Mouse (Mus musculus): ENCODE data around the gene Sec31b. TPM values are rescaled to one million over a fixed set of nuclear protein-coding genes. Genes with fewer than 3 reads are reported as not detected.

Sec31b gene
- polyA plus RNA-seq, 1 experiment from 2014 or later = 0.38 TPM

DNA sequence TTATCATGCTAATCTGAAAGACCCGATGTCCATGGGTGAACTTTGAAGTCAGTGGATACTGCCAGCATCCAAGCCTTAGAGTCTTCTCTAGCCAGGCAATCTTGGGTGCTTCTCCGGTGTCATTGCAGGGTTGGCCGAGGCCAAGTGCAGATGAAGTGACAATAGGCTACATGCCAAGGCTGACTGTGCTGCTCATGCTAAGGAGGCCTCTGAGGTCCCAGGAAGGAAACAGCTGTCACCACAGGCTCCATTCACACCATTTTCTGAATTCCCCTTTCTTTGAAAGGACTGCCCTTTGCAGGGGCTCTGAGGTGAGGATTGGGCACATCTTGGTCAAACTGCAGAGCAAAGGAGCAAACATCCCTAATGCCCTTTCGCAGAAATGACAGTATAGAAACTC, 42.9 kb downstream of the Sec31b start:
- 82% methylated on average over 4 of the region's 4 CpGs for WGBS
- no peaks in the 10 kb centered on the region for H3K4me1 ChIP-seq (replicated peaks)
- no peaks in the 10 kb centered on the region for H3K36me3 ChIP-seq
- H3K9me3 ChIP-seq = no peaks in the 10 kb centered on the region
- no peak overlapping the region for H3K9ac ChIP-seq
- no peak overlapping the region for H3K4me2 ChIP-seq
- no peak overlapping the region for H3K27ac ChIP-seq (replicated peaks)
- peaks cover 81% of the 10 kb centered on the region for H3K27me3 ChIP-seq
- no peak for ATAC-seq (ENCODE audit: low FRiP score, low read depth)
- no peak overlapping the region for H3K4me3 ChIP-seq

DNA sequence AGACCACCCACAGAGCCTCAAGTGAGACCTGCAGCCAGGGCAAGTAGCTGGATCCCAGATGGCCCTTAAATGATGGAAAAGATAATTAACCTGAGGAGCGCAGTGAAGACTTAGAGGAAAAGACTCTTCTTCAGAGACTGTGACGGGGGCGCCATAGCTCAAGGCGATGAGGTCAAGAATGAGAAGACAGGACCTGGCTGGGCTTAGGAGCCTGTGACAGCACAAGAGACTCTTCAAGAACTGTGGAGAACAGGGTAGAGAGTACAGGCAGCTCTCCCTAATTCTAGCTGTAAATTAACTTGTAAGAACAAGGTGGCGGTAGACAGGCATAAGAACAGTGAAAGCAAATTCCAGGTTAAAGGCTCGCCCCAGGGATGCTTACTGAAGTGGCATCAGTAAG, 43.7 kb downstream of the Sec31b start:
- no peaks in the 10 kb centered on the region for H3K4me1 ChIP-seq (replicated peaks)
- WGBS = 86% methylated on average over 6 of the region's 6 CpGs
- no peaks in the 10 kb centered on the region for H3K9me3 ChIP-seq
- peaks cover 80% of the 10 kb centered on the region for H3K27me3 ChIP-seq
- H3K36me3 ChIP-seq = no peaks in the 10 kb centered on the region
- no peak overlapping the region for H3K27ac ChIP-seq (replicated peaks)
- H3K4me3 ChIP-seq = no peak overlapping the region
- ATAC-seq (ENCODE audit: low FRiP score, low read depth) = no peak
- no peak overlapping the region for H3K4me2 ChIP-seq
- H3K9ac ChIP-seq = no peak overlapping the region

DNA sequence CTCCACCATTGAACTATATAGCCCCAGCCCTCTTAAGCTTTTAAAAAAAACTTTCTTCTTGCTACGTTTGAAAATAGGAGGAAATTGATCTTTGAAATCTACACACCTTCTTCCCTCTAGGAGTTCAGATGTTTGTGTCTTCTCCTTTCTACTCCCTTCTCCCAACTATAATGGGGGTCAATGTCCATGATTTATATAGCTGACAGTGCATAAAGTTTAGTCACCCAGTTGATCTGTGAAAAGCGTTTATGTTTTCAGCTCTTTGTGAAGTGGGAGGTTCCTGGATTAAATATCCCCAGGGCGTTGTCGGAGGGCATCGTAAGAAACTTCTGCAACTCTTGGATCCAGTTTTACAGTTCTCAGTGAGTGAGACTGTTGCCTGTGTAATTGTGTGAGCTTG, 45.4 kb downstream of the Sec31b start:
- no peak for ATAC-seq (ENCODE audit: low FRiP score, low read depth)
- Histone ChIP-seq H3K4me2 (no peak overlapping the region), H3K4me3 (no peak overlapping the region), H3K36me3 (no peaks in the 10 kb centered on the region), H3K9ac (no peak overlapping the region), H3K9me3 (no peaks in the 10 kb centered on the region), H3K27me3 (peaks cover 82% of the 10 kb centered on the region), H3K27ac (replicated peaks) (no peak overlapping the region), H3K4me1 (replicated peaks) (no peaks in the 10 kb centered on the region)
- 46% methylated on average over 5 of the region's 5 CpGs for WGBS

- no peak overlapping the region for H3K27ac ChIP-seq (replicated peaks)
- H3K4me1 ChIP-seq (replicated peaks) = no peaks in the 10 kb centered on the region
- no peak overlapping the region for H3K4me2 ChIP-seq
- no peak overlapping the region for H3K4me3 ChIP-seq
- peaks cover 85% of the 10 kb centered on the region for H3K27me3 ChIP-seq
- ATAC-seq (ENCODE audit: low FRiP score, low read depth) = no peak
- no peaks in the 10 kb centered on the region for H3K9me3 ChIP-seq
- 64% methylated on average over 6 of the region's 6 CpGs for WGBS
- H3K36me3 ChIP-seq = no peaks in the 10 kb centered on the region
- H3K9ac ChIP-seq = no peak overlapping the region
Observed at GRCm38 (mm10) chr19:44498936-44499335, 46.7 kb downstream of the Sec31b start.

DNA sequence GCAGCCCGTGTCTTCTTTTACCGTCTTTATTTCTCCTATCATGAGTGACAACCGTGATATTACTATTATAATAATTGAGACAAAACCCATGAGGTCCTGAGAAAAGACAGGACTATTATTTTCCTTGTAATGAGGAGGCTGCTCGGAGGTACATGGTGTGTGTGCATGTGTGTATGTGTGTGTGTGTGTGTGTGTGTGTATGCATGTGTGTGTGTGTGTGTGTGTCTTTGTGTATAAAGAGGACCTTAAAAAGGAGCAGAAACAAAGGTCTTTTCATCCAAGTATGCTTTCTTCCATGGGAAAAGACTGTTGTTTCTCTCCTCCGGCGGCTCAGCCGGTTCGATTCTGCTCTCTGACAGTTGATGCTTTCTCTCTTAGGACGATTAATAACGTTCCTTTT, 48.7 kb downstream of the Sec31b start:
- H3K4me3 ChIP-seq = no peak overlapping the region
- H3K4me2 ChIP-seq = no peak overlapping the region
- H3K4me1 ChIP-seq (replicated peaks) = no peaks in the 10 kb centered on the region
- peaks cover 87% of the 10 kb centered on the region for H3K27me3 ChIP-seq
- no peak for ATAC-seq (ENCODE audit: low FRiP score, low read depth)
- no peak overlapping the region for H3K27ac ChIP-seq (replicated peaks)
- no peaks in the 10 kb centered on the region for H3K36me3 ChIP-seq
- H3K9me3 ChIP-seq = no peaks in the 10 kb centered on the region
- 17% methylated on average over 10 of the region's 10 CpGs for WGBS
- no peak overlapping the region for H3K9ac ChIP-seq

GRCm38 (mm10) chr19:44496511-44496910, 49.2 kb downstream of the Sec31b start:
- no peak overlapping the region for H3K4me3 ChIP-seq

DNA sequence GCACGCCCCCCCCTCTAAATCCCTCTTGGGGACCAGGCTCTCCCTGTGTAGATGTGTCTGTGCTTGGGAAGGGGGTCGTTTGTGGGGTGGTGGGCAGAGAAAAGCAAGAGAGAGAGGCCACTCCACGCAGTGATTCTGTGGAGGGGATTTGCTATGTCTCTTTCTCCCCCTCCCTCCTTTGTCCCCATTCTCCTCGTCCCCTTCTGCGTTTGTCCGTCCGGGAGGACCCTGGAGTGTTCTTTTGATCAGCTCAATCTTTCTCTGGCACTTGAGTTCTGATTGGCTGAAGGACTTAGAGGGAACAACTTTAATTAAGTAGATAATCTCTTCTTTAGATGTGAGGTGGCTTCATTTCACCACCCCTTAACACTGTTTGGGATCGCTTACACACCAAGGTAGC, 52.5 kb downstream of the Sec31b start, which contains the start of gene Wnt8b:
Gene Wnt8b (plus strand): TSS at position 345 of the 400 bp plus-strand sequence.
- ATAC-seq (ENCODE audit: low FRiP score, low read depth) = no peak
- H3K27me3 ChIP-seq = peaks cover 70% of the 10 kb centered on the region
- WGBS = 35% methylated on average over 8 of the region's 8 CpGs

More at GRCm38 (mm10) chr19:44496511-44496910, 49.2 kb downstream of the Sec31b start:
- no peak for ATAC-seq (ENCODE audit: low FRiP score, low read depth)
- Histone ChIP-seq H3K27ac (replicated peaks) (no peak overlapping the region), H3K36me3 (no peaks in the 10 kb centered on the region), H3K4me1 (replicated peaks) (no peaks in the 10 kb centered on the region), H3K27me3 (peaks cover 88% of the 10 kb centered on the region), H3K4me2 (no peak overlapping the region), H3K9ac (no peak overlapping the region), H3K9me3 (no peaks in the 10 kb centered on the region)
- 26% methylated on average over 8 of the region's 8 CpGs for WGBS

DNA sequence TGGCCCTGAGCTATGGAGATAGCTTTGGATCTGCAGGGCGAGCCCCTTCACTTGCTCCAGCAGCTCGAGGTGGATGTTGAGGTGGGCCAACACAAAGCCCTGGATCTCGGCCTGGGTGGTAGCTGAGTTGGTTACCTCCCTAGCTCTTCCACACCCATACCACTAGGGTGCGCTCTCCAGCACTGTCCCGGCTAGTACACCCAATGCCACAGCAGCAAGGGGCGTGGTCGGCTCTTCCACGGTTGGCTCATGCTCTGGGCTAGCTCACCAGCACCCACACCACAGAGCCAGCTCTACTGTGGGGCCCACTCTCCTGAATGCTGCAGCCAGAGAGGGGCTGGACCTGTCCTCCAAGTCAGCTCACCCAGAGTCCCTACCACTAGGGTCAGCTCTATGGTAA, 58.4 kb downstream of the Sec31b start:
- no peak overlapping the region for H3K4me2 ChIP-seq
- no peak overlapping the region for H3K4me3 ChIP-seq
- ATAC-seq (ENCODE audit: low FRiP score, low read depth) = no peak
- no peaks in the 10 kb centered on the region for H3K4me1 ChIP-seq (replicated peaks)
- H3K27ac ChIP-seq (replicated peaks) = no peak overlapping the region
- no peaks in the 10 kb centered on the region for H3K36me3 ChIP-seq
- H3K9me3 ChIP-seq = no peaks in the 10 kb centered on the region
- WGBS = 14% methylated on average over 8 of the region's 8 CpGs
- no peak overlapping the region for H3K9ac ChIP-seq
- H3K27me3 ChIP-seq = peaks cover 24% of the 10 kb centered on the region

More for the DNA sequence above, 52.5 kb downstream of the Sec31b start, which contains the start of gene Wnt8b:
- H3K36me3 ChIP-seq = no peaks in the 10 kb centered on the region
- H3K4me2 ChIP-seq = no peak within 1 kb of the TSS
- H3K9ac ChIP-seq = no peak within 1 kb of the TSS
- H3K4me3 ChIP-seq = no peak within 1 kb of the TSS
- no peaks in the 10 kb centered on the region for H3K4me1 ChIP-seq (replicated peaks)
- H3K9me3 ChIP-seq = no peaks in the 10 kb centered on the region
- H3K27ac ChIP-seq (replicated peaks) = no peak within 1 kb of the TSS

GRCm38 (mm10) chr19:44476541-44476940, 69.1 kb downstream of the Sec31b start:
- ATAC-seq (ENCODE audit: low FRiP score, low read depth) = no peak
- H3K36me3 ChIP-seq = no peaks in the 10 kb centered on the region
- no peak overlapping the region for H3K4me2 ChIP-seq
- H3K4me1 ChIP-seq (replicated peaks) = no peaks in the 10 kb centered on the region
- no peaks in the 10 kb centered on the region for H3K9me3 ChIP-seq
- no peak overlapping the region for H3K4me3 ChIP-seq
- H3K27ac ChIP-seq (replicated peaks) = no peak overlapping the region
- no peak overlapping the region for H3K9ac ChIP-seq
- 59% methylated on average over 3 of the region's 3 CpGs for WGBS
- 0 out of 2 replicates have a peak, but pooled peaks cover 7% of the 10 kb centered on the region for H3K27me3 ChIP-seq

- Histone ChIP-seq H3K4me1 (replicated peaks) (no peaks in the 10 kb centered on the region), H3K27me3 (0 out of 2 replicates have a peak, but pooled peaks cover 7% of the 10 kb centered on the region), H3K4me2 (no peak overlapping the region), H3K9ac (no peak overlapping the region), H3K4me3 (no peak overlapping the region), H3K27ac (replicated peaks) (no peak overlapping the region), H3K9me3 (no peaks in the 10 kb centered on the region), H3K36me3 (no peaks in the 10 kb centered on the region)
- no peak for ATAC-seq (ENCODE audit: low FRiP score, low read depth)
- WGBS = 87% methylated on average over 6 of the region's 6 CpGs
Observed at GRCm38 (mm10) chr19:44475268-44475667, 70.4 kb downstream of the Sec31b start.

DNA sequence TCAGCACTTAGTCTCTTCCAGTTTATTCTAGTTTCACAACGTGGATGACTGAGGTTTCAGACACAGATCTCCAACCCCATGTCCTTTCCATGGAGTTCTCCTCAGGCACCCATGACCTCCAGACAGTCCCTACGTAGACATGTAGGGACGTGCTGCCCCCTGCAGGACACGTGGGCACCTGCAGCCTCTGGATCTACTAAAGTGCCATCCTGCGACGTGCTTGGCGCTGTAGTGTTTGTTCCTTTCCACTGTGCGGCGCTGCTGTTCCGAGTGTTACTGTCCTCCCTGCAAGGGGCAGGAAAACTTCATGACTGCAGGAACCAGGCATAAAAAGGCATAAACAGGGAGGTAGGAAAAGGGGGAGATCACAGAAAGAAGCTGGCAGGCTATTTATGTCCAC, 71.5 kb downstream of the Sec31b start:
- H3K27ac ChIP-seq (replicated peaks) = no peak overlapping the region
- H3K9ac ChIP-seq = no peak overlapping the region
- WGBS = 2% methylated on average over 10 of the region's 10 CpGs
- H3K4me3 ChIP-seq = no peak overlapping the region
- no peaks in the 10 kb centered on the region for H3K4me1 ChIP-seq (replicated peaks)
- H3K9me3 ChIP-seq = no peaks in the 10 kb centered on the region
- H3K4me2 ChIP-seq = no peak overlapping the region
- H3K36me3 ChIP-seq = no peaks in the 10 kb centered on the region
- no peak for ATAC-seq (ENCODE audit: low FRiP score, low read depth)
- H3K27me3 ChIP-seq = 0 out of 2 replicates have a peak, but pooled peaks cover 7% of the 10 kb centered on the region
